Mouse (Mus musculus): Measurements from ENCODE around the gene Kiss1r. TPM values are rescaled to one million over a fixed set of nuclear protein-coding genes. Genes with fewer than 3 reads are reported as not detected.

Gene Kiss1r
- polyA plus RNA-seq, 1 experiment from 2014 or later, result 1.0 TPM

- ATAC-seq (ENCODE audit: insufficient number of reproducible peaks, low FRiP score, low TSS enrichment, low read depth), result no peak
- H3K27ac ChIP-seq, result no peak overlapping the region
- no peak overlapping the region for H3K4me3 ChIP-seq
- H3K27me3 ChIP-seq, result no peaks in the 10 kb centered on the region
- no peak overlapping the region for H3K9ac ChIP-seq
- 30% methylated on average over 2 of the region's 2 CpGs for WGBS
- H3K36me3 ChIP-seq, result peaks cover 89% of the 10 kb centered on the region
- no peaks in the 10 kb centered on the region for H3K9me3 ChIP-seq
- no peaks in the 10 kb centered on the region for H3K4me1 ChIP-seq
- no peak overlapping the region for H3K4me2 ChIP-seq
These were observed 15.8 kb upstream of the Kiss1r start for GRCm38 (mm10) chr10:79900951-79901410.

GRCm38 (mm10) chr10:79906712-79907111 lies 10.1 kb upstream of the Kiss1r start:
- Histone ChIP-seq H3K4me2 (no peak overlapping the region), H3K27me3 (no peaks in the 10 kb centered on the region), H3K36me3 (peaks cover 64% of the 10 kb centered on the region), H3K4me1 (peaks cover 11% of the 10 kb centered on the region), H3K9ac (no peak overlapping the region), H3K27ac (no peak overlapping the region), H3K9me3 (no peaks in the 10 kb centered on the region), H3K4me3 (no peak overlapping the region)
- WGBS, result 88% methylated on average over 9 of the region's 9 CpGs
- ATAC-seq (ENCODE audit: insufficient number of reproducible peaks, low FRiP score, low TSS enrichment, low read depth), result no peak

DNA sequence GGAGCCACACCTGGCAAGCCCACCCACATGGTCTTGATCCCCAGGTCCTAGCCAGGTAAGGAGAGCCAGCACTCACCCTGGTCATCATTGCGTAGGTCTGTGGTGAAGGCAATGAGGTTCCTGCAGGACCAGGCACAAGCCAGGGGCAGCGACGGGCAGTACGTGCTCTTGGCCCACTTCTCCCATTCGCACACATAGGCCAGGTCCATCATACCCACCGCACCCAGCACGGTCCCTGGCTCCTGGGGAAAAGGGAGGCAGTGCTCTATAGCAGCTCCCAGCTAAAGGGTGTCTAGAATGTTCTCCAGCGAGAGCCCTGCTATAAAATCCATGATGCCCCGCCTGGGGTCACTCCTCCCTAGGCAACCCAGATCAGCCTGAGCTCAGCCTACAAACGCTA lies 9.4 kb upstream of the Kiss1r start:
- ATAC-seq (ENCODE audit: insufficient number of reproducible peaks, low FRiP score, low TSS enrichment, low read depth), result no peak
- no peak overlapping the region for H3K27ac ChIP-seq
- H3K4me2 ChIP-seq, result no peak overlapping the region
- no peak overlapping the region for H3K4me3 ChIP-seq
- H3K27me3 ChIP-seq, result no peaks in the 10 kb centered on the region
- peaks cover 65% of the 10 kb centered on the region for H3K36me3 ChIP-seq
- H3K9me3 ChIP-seq, result no peaks in the 10 kb centered on the region
- WGBS, result 92% methylated on average over 10 of the region's 10 CpGs
- H3K4me1 ChIP-seq, result peaks cover 11% of the 10 kb centered on the region
- no peak overlapping the region for H3K9ac ChIP-seq

DNA sequence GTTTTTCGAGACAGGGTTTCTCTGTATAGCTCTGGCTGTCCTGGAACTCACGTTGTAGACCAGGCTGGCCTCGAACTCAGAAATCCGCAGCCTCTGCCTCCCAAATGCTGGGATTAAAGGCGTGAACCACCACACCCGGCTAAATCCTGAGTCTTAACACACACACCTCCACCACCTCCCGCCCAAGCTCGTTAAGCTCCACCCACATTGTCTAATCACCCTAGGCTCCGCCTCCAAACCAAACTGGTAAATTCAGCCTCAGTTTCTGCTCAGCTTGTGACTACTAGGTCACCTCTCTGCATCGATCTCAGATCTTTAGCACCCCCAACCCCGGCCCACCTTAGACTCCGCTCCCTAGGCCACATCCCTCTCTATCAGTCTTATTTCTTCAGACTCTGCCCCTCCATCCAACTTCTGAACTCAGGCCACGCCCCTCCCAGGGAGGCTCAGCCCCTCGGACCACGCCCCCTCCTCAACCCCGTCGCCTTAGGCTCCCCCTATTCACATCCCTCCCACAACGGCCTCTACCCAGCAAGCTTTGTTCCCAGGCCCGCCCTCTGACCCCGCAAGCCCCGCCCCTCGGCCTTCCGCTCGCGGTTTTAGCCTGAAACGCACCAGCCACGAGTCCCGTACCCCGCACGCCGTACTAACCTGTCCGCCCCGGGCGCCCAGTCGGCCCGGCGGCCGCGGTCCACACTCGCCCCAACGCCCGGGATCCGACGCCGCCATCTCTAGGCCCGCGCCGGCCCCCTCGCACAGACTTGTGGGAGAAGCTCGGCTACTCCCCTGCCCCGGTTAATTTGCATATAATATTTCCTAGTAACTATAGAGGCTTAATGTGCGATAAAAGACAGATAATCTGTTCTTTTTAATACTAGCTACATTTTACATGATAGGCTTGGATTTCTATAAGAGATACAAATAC lies 8.3 kb upstream of the Kiss1r start, which contains the start of gene Med16:
Gene Med16 (minus strand): TSS at position 757 of the 925 bp plus-strand sequence.
- peak; percentile 95 for ATAC-seq (ENCODE audit: insufficient number of reproducible peaks, low FRiP score, low TSS enrichment, low read depth)
- H3K36me3 ChIP-seq, result peaks cover 64% of the 10 kb centered on the region
- 2% methylated on average over 52 of the region's 52 CpGs for WGBS

DNA sequence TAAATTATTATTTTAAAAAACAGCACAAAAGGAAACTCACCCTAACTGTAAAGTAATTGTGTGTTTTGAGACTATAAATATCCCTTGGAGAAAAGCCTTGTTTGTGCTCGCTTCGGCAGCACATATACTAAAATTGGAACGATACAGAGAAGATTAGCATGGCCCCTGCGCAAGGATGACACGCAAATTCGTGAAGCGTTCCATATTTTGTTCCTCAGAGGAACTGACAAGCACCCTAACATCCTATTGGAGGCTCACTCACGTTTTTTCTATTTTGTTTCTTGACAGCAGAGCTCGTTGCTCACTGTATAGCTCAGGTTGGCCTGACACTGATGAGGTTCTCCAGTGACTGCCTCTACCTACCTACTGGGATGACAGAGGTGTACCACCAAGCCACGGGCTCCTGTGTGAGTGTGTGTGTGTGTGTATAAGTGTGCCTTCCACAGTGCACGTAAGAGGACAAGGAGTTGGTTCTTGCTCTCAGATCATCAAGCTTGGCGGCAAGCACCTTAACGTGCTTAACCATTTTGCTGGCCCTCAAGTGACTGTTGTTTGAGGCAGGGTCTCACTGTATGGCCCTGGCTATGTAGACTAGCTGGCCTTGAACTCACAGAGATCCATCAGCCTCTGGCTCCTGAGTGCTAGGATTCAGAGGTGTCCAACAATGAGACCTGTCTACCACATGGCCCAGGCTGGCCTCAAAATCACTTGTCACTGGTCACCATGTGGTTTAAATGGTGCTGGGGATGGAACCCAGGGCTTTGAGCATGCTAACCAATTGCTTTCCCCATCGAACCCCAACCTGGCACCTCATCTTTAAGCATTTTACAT lies 7.5 kb upstream of the Kiss1r start:
- Histone ChIP-seq H3K4me1 (peaks cover 17% of the 10 kb centered on the region), H3K36me3 (peaks cover 56% of the 10 kb centered on the region), H3K4me2 (peak overlapping the region; percentile 57), H3K9ac (peak overlapping the region; percentile 3; the same call in 1 of the 2 replicates), H3K4me3 (peak overlapping the region; percentile 79), H3K27ac (peak overlapping the region; percentile 76), H3K27me3 (no peaks in the 10 kb centered on the region), H3K9me3 (no peaks in the 10 kb centered on the region)
- WGBS, result 22% methylated on average over 14 of the region's 14 CpGs
- no peak for ATAC-seq (ENCODE audit: insufficient number of reproducible peaks, low FRiP score, low TSS enrichment, low read depth)

More for the DNA sequence above, 8.3 kb upstream of the Kiss1r start, which contains the start of gene Med16:
- H3K9me3 ChIP-seq, result no peaks in the 10 kb centered on the region
- peak within 1 kb of the TSS; percentile 79 for H3K4me3 ChIP-seq
- peak within 1 kb of the TSS; percentile 57 for H3K4me2 ChIP-seq
- H3K27ac ChIP-seq, result peak within 1 kb of the TSS; percentile 99
- no peaks in the 10 kb centered on the region for H3K27me3 ChIP-seq
- peaks cover 11% of the 10 kb centered on the region for H3K4me1 ChIP-seq
- peak within 1 kb of the TSS; percentile 85 for H3K9ac ChIP-seq

GRCm38 (mm10) chr10:79910556-79910955 lies 6.2 kb upstream of the Kiss1r start, which contains the start of gene Gm26602:
Gene Gm26602, plus strand, starts transcription at chr10:79910856.
- 81% methylated on average over 4 of the region's 4 CpGs for WGBS
- Histone ChIP-seq H3K4me3 (no peak within 1 kb of the TSS), H3K4me2 (no peak within 1 kb of the TSS), H3K9ac (no peak within 1 kb of the TSS), H3K36me3 (peaks cover 46% of the 10 kb centered on the region), H3K27ac (peak within 1 kb of the TSS; percentile 76), H3K9me3 (no peaks in the 10 kb centered on the region), H3K27me3 (no peaks in the 10 kb centered on the region), H3K4me1 (peaks cover 29% of the 10 kb centered on the region)
- no peak for ATAC-seq (ENCODE audit: insufficient number of reproducible peaks, low FRiP score, low TSS enrichment, low read depth)

DNA sequence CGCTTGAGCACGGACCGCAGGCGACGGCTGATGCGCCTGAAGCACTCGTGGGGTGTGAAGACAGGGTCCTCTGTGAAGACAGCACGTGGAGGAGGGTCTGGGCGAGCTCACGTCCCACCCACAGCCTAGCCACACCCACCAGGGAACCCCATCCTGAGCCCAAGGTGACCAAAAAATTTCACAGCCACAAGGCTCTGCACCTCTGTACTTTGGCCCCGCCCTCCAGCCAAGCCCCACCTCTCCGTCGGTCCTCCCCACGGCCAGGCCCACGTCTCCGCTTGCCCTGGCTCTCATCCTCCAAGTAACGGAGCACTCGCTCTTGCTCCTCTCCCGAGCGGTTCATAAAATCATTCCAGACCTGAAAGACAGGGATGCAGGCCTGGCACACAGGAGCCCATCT lies 4.4 kb upstream of the Kiss1r start:
- ATAC-seq (ENCODE audit: insufficient number of reproducible peaks, low FRiP score, low TSS enrichment, low read depth), result no peak
- H3K9ac ChIP-seq, result no peak overlapping the region
- H3K27ac ChIP-seq, result no peak overlapping the region
- no peak overlapping the region for H3K4me2 ChIP-seq
- H3K9me3 ChIP-seq, result no peaks in the 10 kb centered on the region
- H3K4me1 ChIP-seq, result peaks cover 40% of the 10 kb centered on the region
- peaks cover under 1% of the 10 kb centered on the region for H3K27me3 ChIP-seq
- no peak overlapping the region for H3K4me3 ChIP-seq
- WGBS, result 54% methylated on average over 20 of the region's 20 CpGs
- peaks cover 30% of the 10 kb centered on the region for H3K36me3 ChIP-seq

GRCm38 (mm10) chr10:79914131-79914947 lies 2.4 kb upstream of the Kiss1r start:
- Histone ChIP-seq H3K27ac (no peak overlapping the region), H3K27me3 (peaks cover 20% of the 10 kb centered on the region), H3K9me3 (no peaks in the 10 kb centered on the region), H3K4me2 (no peak overlapping the region), H3K4me3 (no peak overlapping the region), H3K4me1 (peaks cover 47% of the 10 kb centered on the region), H3K9ac (0 out of 2 replicates have a peak overlapping the region, but pooled peaks have one; percentile 7), H3K36me3 (peaks cover 30% of the 10 kb centered on the region)
- no peak for ATAC-seq (ENCODE audit: insufficient number of reproducible peaks, low FRiP score, low TSS enrichment, low read depth)
- WGBS, result 65% methylated on average over 11 of the region's 11 CpGs

GRCm38 (mm10) chr10:79914948-79915596 lies 1.7 kb upstream of the Kiss1r start:
- peaks cover 46% of the 10 kb centered on the region for H3K4me1 ChIP-seq
- peaks cover 30% of the 10 kb centered on the region for H3K36me3 ChIP-seq
- peaks cover 28% of the 10 kb centered on the region for H3K27me3 ChIP-seq
- H3K27ac ChIP-seq, result peak overlapping the region; percentile 30; the same call in 1 of the 2 replicates
- H3K4me2 ChIP-seq, result peak overlapping the region; percentile 84; the same call in 1 of the 2 replicates
- no peaks in the 10 kb centered on the region for H3K9me3 ChIP-seq
- 60% methylated on average over 7 of the region's 7 CpGs for WGBS
- no peak for ATAC-seq (ENCODE audit: insufficient number of reproducible peaks, low FRiP score, low TSS enrichment, low read depth)
- 0 out of 2 replicates have a peak overlapping the region, but pooled peaks have one; percentile 7 for H3K9ac ChIP-seq
- H3K4me3 ChIP-seq, result no peak overlapping the region

GRCm38 (mm10) chr10:79916081-79916480 lies 690 bp upstream of the Kiss1r start:
- no peaks in the 10 kb centered on the region for H3K9me3 ChIP-seq
- peak overlapping the region; percentile 96 for H3K9ac ChIP-seq
- peaks cover 38% of the 10 kb centered on the region for H3K27me3 ChIP-seq
- peak overlapping the region; percentile 84; the same call in 1 of the 2 replicates for H3K27ac ChIP-seq
- no peak for ATAC-seq (ENCODE audit: insufficient number of reproducible peaks, low FRiP score, low TSS enrichment, low read depth)
- H3K4me1 ChIP-seq, result peaks cover 53% of the 10 kb centered on the region
- peaks cover 22% of the 10 kb centered on the region for H3K36me3 ChIP-seq
- WGBS, result 8% methylated on average over 8 of the region's 8 CpGs
- H3K4me2 ChIP-seq, result peak overlapping the region; percentile 84
- H3K4me3 ChIP-seq, result peak overlapping the region; percentile 82

Measured in limb, embryonic 15.5 days (tissue).